Mouse (Mus musculus) kidney, postnatal 10 days (tissue): ENCODE measurements around the gene Mycl.

Source experiments
- DNase-seq: peaks from one replicate; pipeline ENCODE4 v3.0.0; 2021; ENCODE audit warnings: mixed read lengths

Mycl gene

DNA sequence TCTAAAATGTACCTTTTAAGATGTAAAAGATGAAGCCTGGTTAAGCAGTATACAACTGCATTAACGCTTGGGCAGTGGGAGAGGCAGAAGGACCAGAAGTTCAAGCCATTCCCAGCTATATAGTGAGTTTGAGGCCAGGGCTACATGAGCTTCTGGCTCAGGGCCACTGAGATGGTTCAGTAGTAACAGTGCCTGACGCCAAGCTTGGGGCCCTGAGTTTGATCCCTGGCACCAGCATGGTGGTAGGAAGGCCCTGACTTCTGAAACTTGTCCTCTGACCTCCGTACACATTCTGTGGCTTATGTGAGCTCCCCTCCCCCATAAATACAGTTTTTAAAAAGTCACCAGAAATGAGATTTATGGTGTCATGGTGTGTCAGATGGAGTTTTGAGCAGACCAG, 26.1 kb downstream of the Mycl start:
- no peak for DNase-seq

DNA sequence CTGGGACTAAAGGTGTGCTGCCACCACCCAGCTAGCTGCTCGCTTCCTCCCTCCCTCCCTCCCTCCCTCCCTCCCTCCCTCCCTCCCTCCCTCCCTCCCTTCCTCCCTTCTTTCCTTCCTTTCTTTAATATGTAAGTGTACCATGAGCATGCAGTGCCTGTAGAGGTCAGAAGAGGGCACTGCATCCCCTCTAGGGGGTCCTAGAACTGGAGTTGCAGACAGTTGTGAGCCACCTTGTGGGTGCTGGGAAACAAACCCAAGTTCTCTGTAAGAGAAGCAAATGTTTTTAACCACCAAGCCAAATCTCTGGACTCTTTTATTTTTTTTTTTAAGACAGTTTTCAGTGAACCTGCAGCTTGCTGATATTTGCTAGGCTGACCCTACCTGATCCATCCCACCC, 27.4 kb downstream of the Mycl start:
- DNase-seq: no peak

DNA sequence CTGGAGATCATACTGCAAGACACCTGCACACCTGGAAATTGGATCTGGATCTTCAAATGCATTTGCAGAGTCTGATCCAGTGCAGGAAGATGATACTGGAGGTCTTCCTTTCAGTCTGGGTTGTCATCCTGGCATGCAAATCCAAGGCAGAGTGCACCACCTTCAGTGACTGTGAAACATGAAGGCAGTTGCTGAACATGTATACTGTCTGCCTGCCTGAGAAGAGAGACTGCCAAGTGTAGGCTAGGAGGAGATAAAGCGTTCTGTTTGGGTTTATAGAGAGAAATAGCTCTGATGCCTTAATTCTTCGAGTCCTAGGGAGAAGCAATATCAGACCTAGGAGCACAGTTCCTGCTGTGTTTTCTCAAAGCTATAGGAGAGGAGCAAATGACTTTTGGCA, 30.0 kb downstream of the Mycl start:
- no peak for DNase-seq

DNA sequence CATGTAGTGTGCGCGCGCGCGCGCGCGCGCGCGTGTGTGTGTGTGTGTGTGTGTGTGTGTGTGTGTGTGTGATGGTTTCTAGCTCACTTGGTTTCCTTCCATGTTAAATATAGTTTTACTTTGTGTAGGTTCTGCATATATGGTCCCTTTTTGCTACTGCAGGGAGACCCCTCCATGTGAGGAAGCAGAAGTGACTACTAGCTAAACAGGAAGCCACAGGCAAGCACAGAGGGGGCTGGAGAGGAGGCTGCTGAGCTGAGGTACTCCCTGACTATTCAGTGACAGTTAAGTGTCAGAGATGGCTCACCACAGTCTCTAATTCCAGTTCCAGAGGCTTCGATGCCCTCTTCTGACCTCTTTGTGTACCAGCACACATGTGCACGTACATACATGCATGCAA, 30.7 kb downstream of the Mycl start:
- DNase-seq: no peak

DNA sequence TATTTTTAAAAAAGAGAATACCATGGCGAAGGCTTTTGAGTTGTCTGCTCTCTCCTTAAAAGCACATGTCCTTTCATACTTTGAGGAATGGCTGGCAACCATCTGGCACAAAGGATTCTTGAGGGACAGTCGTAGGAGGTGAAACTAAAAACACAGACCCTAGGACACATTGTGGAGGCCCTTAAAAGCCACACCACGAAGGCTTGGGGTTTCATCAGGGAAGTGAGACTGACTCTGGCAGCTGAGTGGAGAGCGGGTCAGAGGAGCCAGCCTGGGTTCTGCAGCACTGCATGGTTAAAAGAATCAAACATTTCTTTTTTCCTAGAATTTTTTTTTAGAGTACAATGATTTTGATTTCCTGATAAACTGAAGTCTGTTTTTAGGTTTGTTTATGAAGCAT, 31.1 kb downstream of the Mycl start:
- no peak for DNase-seq

DNA sequence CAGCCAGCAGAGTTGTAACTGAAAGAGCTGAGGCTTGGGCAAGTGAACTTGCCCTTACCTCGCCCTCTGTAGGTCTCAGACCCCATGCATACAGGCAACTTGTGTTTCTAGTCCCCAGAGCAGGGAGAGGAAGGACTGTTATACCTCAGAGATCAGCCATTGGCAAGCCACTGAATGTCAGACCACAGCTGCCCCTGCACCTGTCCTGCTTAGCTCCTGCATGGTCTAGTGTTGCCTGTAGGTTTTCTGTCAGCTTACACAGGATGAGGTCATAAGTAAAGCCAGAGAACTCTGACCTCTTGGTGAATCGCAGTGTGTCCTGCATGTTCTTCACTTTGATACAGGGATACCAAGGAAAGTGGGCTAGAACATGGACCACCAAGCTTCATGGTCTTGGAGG, 39.4 kb downstream of the Mycl start:
- DNase-seq: no peak

DNA sequence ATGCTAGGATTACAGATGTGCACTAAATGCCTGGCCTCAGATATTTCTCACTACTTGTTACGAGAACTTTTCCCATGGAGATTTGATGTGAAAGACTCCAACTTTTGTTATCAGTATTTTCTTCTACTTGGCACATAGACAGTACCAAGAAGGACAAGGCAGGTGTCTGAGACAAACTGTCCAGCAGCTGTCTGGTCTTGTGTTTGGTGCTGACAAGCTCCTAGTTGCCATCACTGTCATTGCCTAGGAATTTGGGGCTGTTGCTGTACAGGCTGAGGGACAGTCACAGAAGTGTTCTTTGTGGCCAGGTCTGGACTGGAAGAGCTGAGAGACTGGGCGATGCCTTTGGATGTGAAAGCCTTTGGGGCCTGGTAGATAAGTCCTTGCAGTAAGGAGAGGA, 40.2 kb downstream of the Mycl start:
- no peak for DNase-seq

DNA sequence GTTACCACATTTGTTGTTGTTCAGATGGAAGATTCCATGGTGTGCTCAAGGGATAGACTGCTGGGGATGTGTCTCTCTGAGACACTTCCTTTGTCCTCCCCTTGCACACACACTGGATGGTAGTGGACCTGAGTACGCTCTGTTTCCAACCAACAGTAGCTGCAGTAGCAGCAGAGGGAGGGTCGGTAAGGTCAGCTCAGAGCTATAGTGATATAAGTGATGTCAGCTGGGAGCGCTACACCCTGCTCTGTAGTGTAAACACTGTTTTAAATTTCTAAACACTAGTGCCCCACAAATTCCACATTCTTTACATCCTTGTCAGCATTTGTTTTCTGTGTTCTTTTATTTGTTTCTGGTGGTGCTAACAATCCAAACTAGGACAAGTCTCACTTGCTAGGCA, 41.3 kb downstream of the Mycl start:
- no peak for DNase-seq

DNA sequence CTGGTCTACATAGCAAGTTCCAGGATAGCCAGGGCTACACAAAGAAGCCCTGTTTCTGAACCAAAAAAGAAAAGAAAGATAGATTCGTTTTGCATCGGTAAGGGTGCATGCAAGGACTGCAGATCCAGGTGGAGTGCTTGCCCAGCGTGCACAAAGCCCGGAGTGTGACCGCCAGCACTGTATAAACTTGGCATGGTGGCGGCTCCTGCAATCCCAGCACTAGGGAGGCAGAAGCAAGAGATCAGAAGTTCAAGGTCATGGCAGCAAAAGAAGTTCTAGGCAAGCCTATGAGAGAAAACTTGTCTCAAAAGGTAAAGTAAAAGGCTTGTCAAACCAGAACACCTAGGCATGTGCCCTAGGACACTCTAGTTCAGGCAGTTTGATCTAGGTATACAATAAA, 45.7 kb downstream of the Mycl start:
- no peak for DNase-seq

DNA sequence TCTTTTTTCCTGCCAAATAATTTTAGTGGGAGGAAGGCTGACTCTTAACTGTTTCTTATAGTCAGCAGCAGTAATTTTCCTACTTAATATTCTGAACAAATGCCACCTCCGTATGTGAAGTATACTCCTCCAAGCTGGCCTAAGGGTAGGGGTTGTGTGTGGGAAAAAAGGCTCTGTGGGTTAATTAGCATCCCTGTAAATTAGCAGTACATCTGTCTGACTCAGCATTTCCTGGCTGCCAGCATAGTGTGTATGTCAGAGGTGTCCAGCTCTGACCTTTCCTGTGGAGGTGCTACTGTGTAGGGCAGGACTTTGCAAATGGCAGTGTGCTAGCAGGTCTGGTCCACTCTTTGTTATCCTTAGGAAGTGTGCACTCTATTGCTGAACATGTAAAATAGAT, 48.4 kb downstream of the Mycl start:
- no peak for DNase-seq

DNA sequence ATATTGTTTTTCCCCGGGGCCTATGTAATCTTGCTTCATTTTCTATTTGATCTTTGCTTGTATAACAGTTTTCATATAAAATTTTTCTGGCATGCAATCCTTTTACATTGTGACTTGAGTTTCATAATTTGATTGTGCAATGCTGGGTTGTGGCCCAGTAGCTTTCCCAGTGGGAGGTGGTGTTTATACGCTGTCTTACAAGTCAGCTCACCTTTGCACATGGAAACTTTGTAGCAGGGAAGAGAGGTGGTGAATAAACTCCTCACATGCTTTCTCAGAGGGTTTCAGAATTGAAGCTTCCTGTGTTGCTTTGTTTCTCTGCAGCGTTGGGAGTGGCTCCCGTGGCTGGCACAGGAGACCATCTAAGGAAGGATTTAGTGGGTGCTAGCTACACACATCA, 49.4 kb downstream of the Mycl start:
- no peak for DNase-seq

DNA sequence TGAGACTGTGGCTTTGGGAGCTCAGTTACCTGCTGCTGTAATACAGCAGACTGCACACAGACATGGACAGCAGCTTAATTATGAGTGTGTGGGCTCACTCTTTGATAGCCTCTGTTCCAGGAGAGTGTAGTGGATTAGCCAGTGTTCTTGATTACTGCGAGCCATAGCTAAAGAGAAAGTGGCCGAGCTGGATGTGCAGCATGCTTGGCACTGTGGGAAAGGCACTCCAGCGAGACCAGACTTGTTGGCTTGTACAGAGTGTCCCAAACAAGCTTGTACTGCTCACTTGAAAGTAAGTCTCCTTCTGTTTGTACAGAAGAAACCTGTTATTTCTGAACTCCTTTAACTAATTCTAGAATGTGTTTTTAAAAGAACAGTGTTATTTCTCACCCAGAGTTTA, 50.8 kb downstream of the Mycl start:
- DNase-seq: peak; percentile 44

DNA sequence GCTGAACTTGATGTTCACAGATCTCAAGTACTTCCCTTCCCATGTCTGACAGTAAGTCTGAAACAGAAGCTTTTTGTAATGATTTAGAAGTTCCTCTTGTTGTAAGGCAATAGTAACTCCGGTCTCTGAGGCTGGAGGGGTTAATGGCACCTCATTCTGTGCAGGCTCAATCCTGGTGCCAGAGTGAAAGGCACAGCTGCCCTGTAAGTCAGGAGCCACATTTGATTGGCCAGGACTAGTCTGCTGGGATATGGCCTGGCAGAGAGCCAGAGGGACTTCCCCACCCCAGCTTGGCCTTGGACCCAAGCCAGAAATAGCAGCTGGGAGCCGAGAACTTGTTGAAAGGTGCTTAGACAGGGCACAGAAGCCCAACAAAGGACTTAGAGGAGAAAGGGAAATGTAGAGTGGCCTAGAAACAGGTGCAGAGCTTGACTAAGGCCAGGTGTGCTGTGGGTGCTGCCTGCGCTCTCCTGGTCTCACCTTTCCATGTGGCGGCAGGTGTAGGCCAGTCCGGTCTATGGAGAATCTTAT, 55.3 kb downstream of the Mycl start:
- peak; percentile 94 for DNase-seq
